Mouse (Mus musculus) CH12.LX (cell line): Measurements from ENCODE around the gene Plpp3.

ENCODE experiments used
- CHD1 ChIP-seq: IDR thresholded peaks from 2 replicates; pipeline ENCODE4 v1.6.1; 2012; ENCODE audit warnings: low read depth, low read length, improper control_type of control experiment, inconsistent platforms
- CTCF ChIP-seq, 2 experiments: IDR thresholded peaks in 1 of 2; conservative IDR thresholded peaks in 1 of 2; 2 replicates each; pipeline ENCODE4 v1.5.1; 2011 to 2012; ENCODE audit warnings: low read depth in 2 of 2, low read length in 2 of 2, improper control_type of control experiment in 1 of 2, inconsistent platforms in 1 of 2, mild to moderate bottlenecking in 1 of 2, moderate library complexity in 1 of 2
- EP300 ChIP-seq: IDR thresholded peaks from 2 replicates; pipeline ENCODE4 v1.6.1; 2011; ENCODE audit warnings: low read length, improper control_type of control experiment
- HCFC1 ChIP-seq: IDR thresholded peaks from 2 replicates; pipeline ENCODE4 v1.6.1; 2012; ENCODE audit warnings: low read depth, mild to moderate bottlenecking, inconsistent platforms, low read length, improper control_type of control experiment
- JUND ChIP-seq: conservative IDR thresholded peaks from 2 replicates; pipeline ENCODE4 v1.6.1; 2011; ENCODE audit warnings: low read depth, low read length, improper control_type of control experiment
- MAFK ChIP-seq: IDR thresholded peaks from 2 replicates; pipeline ENCODE4 v1.6.1; 2011; ENCODE audit warnings: low read length, improper control_type of control experiment; ENCODE audit not compliant: insufficient replicate concordance
- MAX ChIP-seq: IDR thresholded peaks from 2 replicates; pipeline ENCODE4 v1.6.1; 2011; ENCODE audit warnings: low read length, improper control_type of control experiment
- POLR2A ChIP-seq: IDR thresholded peaks from 2 replicates; pipeline ENCODE4 v1.6.1; 2011; ENCODE audit warnings: low read depth, mild to moderate bottlenecking, improper control_type of control experiment, low read length
- ZC3H11A ChIP-seq: IDR thresholded peaks from 2 replicates; pipeline ENCODE4 v1.6.1; 2012; ENCODE audit warnings: low read depth, mild to moderate bottlenecking, inconsistent platforms, low read length, improper control_type of control experiment
- ZMIZ1 ChIP-seq: IDR thresholded peaks from 2 replicates; pipeline ENCODE4 v1.6.1; 2012; ENCODE audit warnings: low read depth, mild to moderate bottlenecking, inconsistent platforms, low read length, improper control_type of control experiment

GRCm38 (mm10) chr4:105221256-105221840, 64.2 kb downstream of the Plpp3 start:
- TF ChIP-seq ZMIZ1 (no peak), ZC3H11A (no peak), HCFC1 (no peak), EP300 (no peak), MAX (no peak), POLR2A (no peak), JUND (no peak), CHD1 (no peak), MAFK (no peak), CTCF (conservative IDR thresholded peaks at IDR 0.05 in 1 of 2, IDR thresholded peaks at IDR 0.05 in 1 of 2; ENCODE audit: low read depth in 2 of 2, low read length in 2 of 2) (no peak)
